Mouse (Mus musculus) embryonic facial prominence, embryonic 11.5 days (tissue): ENCODE measurements around the gene Cdpf1. TPM values are rescaled to one million over a fixed set of nuclear protein-coding genes. Genes with fewer than 3 reads are reported as not detected.
"Not testable (repeated sequence)": the region's sequence is repeated elsewhere in the genome, so short reads cannot be mapped to it uniquely, and the experiment has no call there.

ENCODE experiments used
- ATAC-seq: fragments of 200-750 bp; cut with Nextera tagmentation; replicated peaks from 2 replicates; pipeline ENCODE4 v1.8.0; 2017; ENCODE audit warnings: low read depth; ENCODE audit not compliant: insufficient number of reproducible peaks, low FRiP score, low TSS enrichment
- DNase-seq: peaks from one replicate; pipeline ENCODE4 v3.0.0-alpha.2; 2015; ENCODE audit warnings: low spot score
- H3K27ac ChIP-seq: fragments of 300-500 bp; sonication (generic); replicated peaks from 2 replicates; pipeline ENCODE4 v1.5.1; 2014; ENCODE audit warnings: mild to moderate bottlenecking, low read depth, low read length, control low read depth
- H3K27me3 ChIP-seq: fragments of 300-500 bp; sonication (generic); 2 replicates; pipeline ENCODE4 v1.6.1; 2014; ENCODE audit warnings: mild to moderate bottlenecking, low read length, moderate library complexity, mixed read lengths; ENCODE audit not compliant: control insufficient read depth, insufficient read depth
- H3K36me3 ChIP-seq: fragments of 300-500 bp; sonication (generic); replicated peaks from 2 replicates; pipeline ENCODE4 v1.6.1; 2014; ENCODE audit warnings: low read depth, mild to moderate bottlenecking, low read length, moderate library complexity, mixed read lengths; ENCODE audit not compliant: control insufficient read depth, insufficient read depth
- H3K4me1 ChIP-seq: fragments of 300-500 bp; sonication (generic); 2 replicates; pipeline ENCODE4 v1.6.1; 2014; ENCODE audit warnings: low read length, mixed read lengths; ENCODE audit not compliant: control insufficient read depth, insufficient read depth
- H3K4me2 ChIP-seq: fragments of 300-500 bp; sonication (generic); 2 replicates; pipeline ENCODE4 v1.6.1; 2014; ENCODE audit warnings: low read depth, mild to moderate bottlenecking, control low read depth, low read length, moderate library complexity
- H3K4me3 ChIP-seq: fragments of 300-500 bp; sonication (generic); 2 replicates; pipeline ENCODE4 v1.5.1; 2014; ENCODE audit warnings: low read depth, low read length, control low read depth
- H3K9ac ChIP-seq: fragments of 300-500 bp; sonication (generic); replicated peaks from 2 replicates; pipeline ENCODE4 v1.6.1; 2014; ENCODE audit warnings: mild to moderate bottlenecking, control low read depth, low read length
- H3K9me3 ChIP-seq: fragments of 300-500 bp; sonication (generic); replicated peaks from 2 replicates; pipeline ENCODE4 v1.6.1; 2016; ENCODE audit warnings: mild to moderate bottlenecking, low read length, inconsistent platforms, mixed read lengths; ENCODE audit not compliant: control insufficient read depth
- WGBS: fragments of 180-500 bp; shearing (Covaris S2); extraction: QIAGEN DNeasy Blood & Tissue Kit; methylation state at CpG from one replicate; pipeline ENCODE4 v1.1.7; 2014; 5-methylcytosine and 5-hydroxymethylcytosine counted together
- polyA plus RNA-seq: library from polyadenylated mRNA; unstranded; fragments of >200 nt; fragmentation: Nextera tagmentation; extraction: Ambion mirVana; gene quantifications from 2 replicates; pipeline ENCODE4 v1.2.1, GENCODE M21; 2014

The Cdpf1 gene
- polyA plus RNA-seq, 1 experiment from 2014 or later: 22.1 TPM

DNA sequence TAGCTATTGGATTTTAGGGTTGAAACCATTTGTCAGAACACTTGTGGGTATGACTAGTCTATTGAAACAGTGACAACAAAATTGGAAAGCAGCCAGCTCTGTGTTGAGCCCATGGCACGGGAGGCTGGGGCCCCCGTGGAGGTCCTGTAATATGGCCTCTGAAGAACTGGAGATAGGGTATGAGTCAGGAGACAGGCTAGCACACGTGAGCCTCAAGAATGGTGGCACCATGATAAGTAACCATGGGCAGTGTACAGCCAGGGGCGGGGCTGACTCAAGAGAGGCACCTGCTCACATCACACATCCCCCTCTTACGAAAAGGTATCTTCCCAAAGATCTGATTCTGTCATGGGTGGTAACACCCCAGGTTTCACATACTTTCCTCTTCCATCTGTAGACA, 24.8 kb downstream of the Cdpf1 start:
- H3K27me3 ChIP-seq: no peaks in the 10 kb centered on the region
- no peaks in the 10 kb centered on the region for H3K36me3 ChIP-seq
- H3K27ac ChIP-seq: no peak overlapping the region
- H3K4me1 ChIP-seq: no peaks in the 10 kb centered on the region
- 87% methylated on average over 5 of the region's 5 CpGs for WGBS
- ATAC-seq (no peak), DNase-seq (no peak)
- H3K9me3 ChIP-seq: no peaks in the 10 kb centered on the region
- no peak overlapping the region for H3K4me2 ChIP-seq
- H3K4me3 ChIP-seq: no peak overlapping the region
- H3K9ac ChIP-seq: no peak overlapping the region

DNA sequence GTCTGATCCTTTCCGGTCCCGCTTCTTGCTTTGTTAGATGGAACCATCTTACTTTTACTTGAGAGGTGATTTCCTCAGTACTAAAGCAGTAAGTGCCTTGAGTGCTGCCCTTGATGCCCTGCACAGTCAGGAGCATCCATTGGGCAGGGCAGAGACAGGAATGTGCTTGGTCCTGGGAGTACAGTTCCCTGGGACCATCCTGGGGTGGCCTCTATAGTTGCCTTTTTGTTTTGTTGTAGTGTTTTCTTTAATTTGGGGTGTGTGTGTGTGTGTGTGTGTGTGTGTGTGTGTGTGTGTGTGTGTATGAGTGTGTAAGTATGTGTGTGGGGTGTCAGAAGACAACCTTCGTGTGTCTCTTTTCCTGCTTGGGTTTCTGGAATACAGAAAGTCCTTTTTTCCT, 27.2 kb downstream of the Cdpf1 start:
- Histone ChIP-seq H3K4me2 (no peak overlapping the region), H3K4me1 (no peaks in the 10 kb centered on the region), H3K27me3 (no peaks in the 10 kb centered on the region), H3K27ac (no peak overlapping the region), H3K9ac (no peak overlapping the region), H3K9me3 (no peaks in the 10 kb centered on the region), H3K36me3 (no peaks in the 10 kb centered on the region), H3K4me3 (no peak overlapping the region)
- ATAC-seq: no peak
- 88% methylated on average over 3 of the region's 3 CpGs for WGBS
- no peak for DNase-seq

DNA sequence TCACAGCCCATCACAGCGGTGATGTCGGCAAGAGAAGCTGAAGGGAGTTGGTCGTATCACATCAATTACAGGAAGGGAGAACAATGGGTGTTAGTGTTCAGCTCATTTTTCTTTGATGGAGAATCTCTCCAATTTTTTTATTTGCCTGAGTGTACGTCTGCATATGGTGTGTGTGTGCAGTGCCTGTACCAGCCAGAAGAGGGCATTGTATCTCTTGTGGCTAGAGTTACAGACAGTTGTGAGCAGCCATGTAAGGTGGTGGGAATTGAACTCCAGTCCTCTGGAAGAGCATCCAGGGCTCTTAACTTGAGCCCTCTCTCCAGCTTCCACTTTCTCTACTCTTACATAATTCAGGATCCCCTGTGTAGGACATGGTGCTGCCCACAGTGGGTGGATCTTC, 28.4 kb downstream of the Cdpf1 start:
- no peaks in the 10 kb centered on the region for H3K27me3 ChIP-seq
- no peaks in the 10 kb centered on the region for H3K36me3 ChIP-seq
- DNase-seq (no peak), ATAC-seq (no peak)
- no peak overlapping the region for H3K27ac ChIP-seq
- no peaks in the 10 kb centered on the region for H3K4me1 ChIP-seq
- no peak overlapping the region for H3K4me2 ChIP-seq
- H3K9ac ChIP-seq: no peak overlapping the region
- 89% methylated on average over 4 of the region's 4 CpGs for WGBS
- no peak overlapping the region for H3K4me3 ChIP-seq
- no peaks in the 10 kb centered on the region for H3K9me3 ChIP-seq

DNA sequence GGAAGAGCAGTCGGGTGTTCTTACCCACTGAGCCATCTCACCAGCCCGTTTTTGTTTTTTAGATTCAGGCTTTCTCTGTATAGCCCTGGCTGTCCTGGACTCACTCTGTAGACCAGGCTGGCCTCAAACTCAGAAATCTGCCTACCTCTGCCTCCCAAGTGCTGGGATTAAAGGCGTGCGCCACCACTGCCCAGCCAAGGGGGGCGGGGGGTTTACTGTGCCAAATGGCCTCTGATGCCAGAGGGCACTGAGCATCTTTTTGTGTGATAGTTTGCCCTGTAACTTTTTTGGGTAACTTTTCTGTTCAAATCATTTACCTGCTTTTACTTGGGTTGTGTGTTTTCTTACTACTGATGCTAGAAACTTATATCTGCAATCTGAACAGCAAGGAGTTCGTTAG, 32.6 kb downstream of the Cdpf1 start:
- ATAC-seq, H3K36me3 ChIP-seq, H3K27me3 ChIP-seq, H3K4me2 ChIP-seq, DNase-seq, H3K27ac ChIP-seq, H3K4me3 ChIP-seq, H3K9ac ChIP-seq, H3K9me3 ChIP-seq, H3K4me1 ChIP-seq: not testable (repeated sequence)
- 90% methylated on average over 6 of the region's 6 CpGs for WGBS

DNA sequence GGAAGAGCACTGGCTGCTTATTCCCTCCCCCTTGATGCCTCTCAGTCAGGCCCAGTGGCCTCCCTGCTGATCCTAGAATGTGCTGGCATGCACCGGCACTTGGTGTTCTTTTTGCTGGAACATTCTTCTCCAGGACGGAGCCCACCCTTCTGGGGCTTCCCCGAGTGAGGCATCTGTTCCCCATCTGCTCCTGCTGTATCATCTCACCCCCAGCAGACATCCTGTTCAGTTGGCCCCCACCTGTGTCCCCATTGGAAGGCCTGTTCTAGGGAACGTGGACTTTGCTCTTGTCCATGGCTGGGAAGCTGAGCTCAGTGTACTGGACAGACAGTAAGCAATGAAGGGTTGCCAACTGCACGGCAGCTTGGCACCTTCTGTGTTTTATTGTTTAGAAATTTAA, 34.7 kb downstream of the Cdpf1 start:
- no peak overlapping the region for H3K9ac ChIP-seq

DNA sequence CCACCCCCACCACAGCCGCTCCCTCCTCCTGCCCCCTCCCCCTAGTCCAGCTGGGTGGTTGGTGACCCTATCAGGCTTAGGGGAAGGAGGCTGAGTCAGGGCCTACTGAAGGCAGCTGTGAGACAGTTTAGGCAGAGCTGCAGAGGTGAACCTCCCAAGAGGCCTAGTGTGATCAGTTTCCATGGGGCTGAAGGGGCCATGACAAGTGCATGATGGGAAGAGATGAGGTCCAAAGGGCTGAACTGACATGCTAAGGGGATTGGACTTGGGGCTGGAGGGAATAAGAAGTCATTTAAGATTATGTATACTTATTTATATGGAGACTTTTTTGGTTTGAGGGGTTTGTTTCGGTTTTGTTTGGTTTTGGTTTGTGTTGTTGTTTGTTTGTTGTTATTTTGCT, 35.3 kb downstream of the Cdpf1 start:
- no peak for DNase-seq
- WGBS: 76% methylated on average over 2 of the region's 2 CpGs
- Histone ChIP-seq H3K4me2 (no peak overlapping the region), H3K4me3 (no peak overlapping the region), H3K27ac (no peak overlapping the region), H3K27me3 (no peaks in the 10 kb centered on the region), H3K4me1 (no peaks in the 10 kb centered on the region), H3K9ac (no peak overlapping the region), H3K36me3 (no peaks in the 10 kb centered on the region), H3K9me3 (no peaks in the 10 kb centered on the region)
- ATAC-seq: no peak

More for the DNA sequence above, 34.7 kb downstream of the Cdpf1 start:
- 72% methylated on average over 5 of the region's 5 CpGs for WGBS
- Histone ChIP-seq H3K4me1 (no peaks in the 10 kb centered on the region), H3K27me3 (no peaks in the 10 kb centered on the region), H3K4me3 (no peak overlapping the region), H3K27ac (no peak overlapping the region), H3K36me3 (no peaks in the 10 kb centered on the region), H3K4me2 (no peak overlapping the region), H3K9me3 (no peaks in the 10 kb centered on the region)
- no peak for DNase-seq
- ATAC-seq: no peak

DNA sequence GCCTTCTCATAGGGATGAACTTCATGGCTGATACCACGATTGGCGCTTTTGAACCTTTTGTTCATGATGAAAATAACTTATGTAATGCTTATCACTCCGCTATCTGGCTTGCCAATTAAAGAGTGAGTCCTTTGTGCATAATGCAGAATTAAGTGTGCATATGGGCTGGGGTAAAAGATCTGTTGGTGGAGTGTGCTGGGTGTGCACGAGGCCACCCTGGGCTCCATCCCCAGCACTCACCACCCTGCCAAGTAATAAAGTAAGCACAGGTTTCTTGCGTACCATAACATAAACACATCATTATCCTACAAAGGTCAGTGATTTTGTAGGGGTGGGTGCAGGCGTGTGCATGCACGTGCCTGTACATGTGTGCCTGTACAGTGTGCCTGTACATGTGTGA, 36.5 kb downstream of the Cdpf1 start:
- Histone ChIP-seq H3K27ac (no peak overlapping the region), H3K9ac (no peak overlapping the region), H3K4me3 (no peak overlapping the region), H3K36me3 (no peaks in the 10 kb centered on the region), H3K4me1 (no peaks in the 10 kb centered on the region), H3K9me3 (no peaks in the 10 kb centered on the region), H3K27me3 (no peaks in the 10 kb centered on the region), H3K4me2 (no peak overlapping the region)
- ATAC-seq (no peak), DNase-seq (no peak)
- WGBS: 83% methylated on average over 7 of the region's 7 CpGs

DNA sequence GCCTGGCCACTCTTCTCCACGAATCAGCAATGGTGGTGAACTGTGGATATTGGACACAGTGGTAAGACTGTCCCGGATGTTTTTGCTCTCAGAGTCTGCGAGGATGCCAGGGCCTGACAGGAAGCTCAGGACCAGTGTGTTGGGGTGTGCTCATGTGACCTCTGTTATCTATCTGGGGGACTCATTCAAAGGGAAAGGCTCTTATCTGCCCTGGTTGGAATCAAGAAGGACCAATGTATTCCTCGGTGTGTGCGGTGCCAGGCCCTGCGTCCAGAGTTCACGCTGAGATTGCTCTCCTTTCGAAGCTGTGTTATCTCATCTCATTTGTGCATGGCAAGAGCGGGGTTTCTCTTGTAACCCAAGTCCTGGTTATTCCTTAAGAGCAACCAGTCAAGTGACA, 37.1 kb downstream of the Cdpf1 start:
- no peak for ATAC-seq
- no peaks in the 10 kb centered on the region for H3K27me3 ChIP-seq
- 89% methylated on average over 9 of the region's 9 CpGs for WGBS
- H3K4me1 ChIP-seq: no peaks in the 10 kb centered on the region
- no peaks in the 10 kb centered on the region for H3K36me3 ChIP-seq
- no peaks in the 10 kb centered on the region for H3K9me3 ChIP-seq
- no peak overlapping the region for H3K4me3 ChIP-seq
- no peak overlapping the region for H3K4me2 ChIP-seq
- no peak overlapping the region for H3K9ac ChIP-seq
- H3K27ac ChIP-seq: no peak overlapping the region
- DNase-seq: no peak
